Mouse (Mus musculus) lung, embryonic 15.5 days (tissue): ENCODE measurements at regions not wholly inside any gene's neighbourhood (a gene's known extent, or its start where the extent isn't known, plus 50 kb on each side); places are given as distances from the start of the nearest gene placed in this dataset.
A peak's percentile ranks its signal among the peaks of the same experiment; 100 is the strongest.

Experiments used
- ATAC-seq: fragments of 200-750 bp; cut with Nextera tagmentation; 2 replicates; pipeline ENCODE4 v1.8.0; 2017; ENCODE audit warnings: moderate number of reproducible peaks, borderline replicate concordance; ENCODE audit not compliant: low FRiP score, low TSS enrichment; ENCODE audit errors: extremely low read depth
- H3K27ac ChIP-seq: fragments of 300-500 bp; sonication (generic); 2 replicates; pipeline ENCODE4 v1.5.1; 2015; ENCODE audit warnings: moderate library complexity, mild to moderate bottlenecking, inconsistent platforms
- H3K27me3 ChIP-seq: fragments of 300-500 bp; sonication (generic); 2 replicates; pipeline ENCODE4 v1.6.1; 2015; ENCODE audit warnings: inconsistent platforms
- H3K36me3 ChIP-seq: fragments of 300-500 bp; sonication (generic); 2 replicates; pipeline ENCODE4 v1.6.1; 2015; ENCODE audit warnings: inconsistent platforms
- H3K4me1 ChIP-seq: fragments of 300-500 bp; sonication (generic); 2 replicates; pipeline ENCODE4 v1.6.1; 2015; ENCODE audit warnings: inconsistent platforms
- H3K4me2 ChIP-seq: fragments of 300-500 bp; sonication (generic); 2 replicates; pipeline ENCODE4 v1.6.1; 2015; ENCODE audit warnings: inconsistent platforms, mild to moderate bottlenecking, moderate library complexity
- H3K4me3 ChIP-seq: fragments of 300-500 bp; sonication (generic); 2 replicates; pipeline ENCODE4 v1.5.1; 2015; ENCODE audit warnings: mild to moderate bottlenecking, inconsistent platforms
- H3K9ac ChIP-seq: fragments of 300-500 bp; sonication (generic); 2 replicates; pipeline ENCODE4 v1.6.1; 2015; ENCODE audit warnings: inconsistent platforms
- H3K9me3 ChIP-seq: fragments of 300-500 bp; sonication (generic); 2 replicates; pipeline ENCODE4 v1.6.1; 2016; ENCODE audit warnings: inconsistent platforms
- WGBS: fragments of 180-500 bp; shearing (Covaris S2); methylation state at CpG from one replicate; pipeline ENCODE4 v1.1.7; 2015; 5-methylcytosine and 5-hydroxymethylcytosine counted together

GRCm38 (mm10) chr6:148564146-148564545, 120.0 kb upstream of the Tmtc1 start:
- Histone ChIP-seq H3K9me3 (no peaks in the 10 kb centered on the region), H3K27me3 (no peaks in the 10 kb centered on the region), H3K27ac (no peak overlapping the region), H3K36me3 (no peaks in the 10 kb centered on the region), H3K9ac (no peak overlapping the region), H3K4me1 (0 out of 2 replicates have a peak, but pooled peaks cover 3% of the 10 kb centered on the region), H3K4me2 (no peak overlapping the region), H3K4me3 (no peak overlapping the region)
- ATAC-seq = no peak
- 83% methylated on average over 2 of the region's 2 CpGs for WGBS

- H3K27me3 ChIP-seq = no peaks in the 10 kb centered on the region
- H3K4me2 ChIP-seq = no peak overlapping the region
- H3K36me3 ChIP-seq = no peaks in the 10 kb centered on the region
- H3K27ac ChIP-seq = no peak overlapping the region
- H3K9ac ChIP-seq = no peak overlapping the region
- no peaks in the 10 kb centered on the region for H3K9me3 ChIP-seq
- H3K4me1 ChIP-seq = peaks cover 3% of the 10 kb centered on the region; the same call in 1 of the 2 replicates
- no peak for ATAC-seq
- 25% methylated on average over 2 of the region's 2 CpGs for WGBS
- no peak overlapping the region for H3K4me3 ChIP-seq
Measured at GRCm38 (mm10) chr6:148562206-148562708, 118.1 kb upstream of the Tmtc1 start.

GRCm38 (mm10) chr6:148556484-148556871, 112.3 kb upstream of the Tmtc1 start:
- Histone ChIP-seq H3K9me3 (no peaks in the 10 kb centered on the region), H3K36me3 (no peaks in the 10 kb centered on the region), H3K4me3 (no peak overlapping the region), H3K27ac (peak overlapping the region; percentile 89), H3K4me2 (no peak overlapping the region), H3K9ac (no peak overlapping the region), H3K27me3 (no peaks in the 10 kb centered on the region), H3K4me1 (peaks cover 11% of the 10 kb centered on the region)
- 55% methylated on average over 2 of the region's 2 CpGs for WGBS
- ATAC-seq = no peak; the same call in 1 of the 2 replicates

- ATAC-seq = peak; percentile 67; the same call in 1 of the 2 replicates
Measured at GRCm38 (mm10) chr6:148555651-148556483, 111.7 kb upstream of the Tmtc1 start.

GRCm38 (mm10) chr6:148554463-148554862, 110.3 kb upstream of the Tmtc1 start:
- H3K4me1 ChIP-seq = peaks cover 11% of the 10 kb centered on the region
- H3K4me2 ChIP-seq = no peak overlapping the region
- H3K27me3 ChIP-seq = no peaks in the 10 kb centered on the region
- WGBS = 91% methylated on average over 3 of the region's 3 CpGs
- ATAC-seq = no peak
- H3K9me3 ChIP-seq = no peaks in the 10 kb centered on the region
- H3K36me3 ChIP-seq = no peaks in the 10 kb centered on the region
- no peak overlapping the region for H3K4me3 ChIP-seq
- no peak overlapping the region for H3K27ac ChIP-seq
- H3K9ac ChIP-seq = no peak overlapping the region

More at GRCm38 (mm10) chr6:148555651-148556483, 111.7 kb upstream of the Tmtc1 start:
- peak overlapping the region; percentile 89 for H3K27ac ChIP-seq
- H3K9ac ChIP-seq = no peak overlapping the region
- no peak overlapping the region for H3K4me3 ChIP-seq
- H3K27me3 ChIP-seq = no peaks in the 10 kb centered on the region
- H3K9me3 ChIP-seq = no peaks in the 10 kb centered on the region
- peaks cover 11% of the 10 kb centered on the region for H3K4me1 ChIP-seq
- H3K4me2 ChIP-seq = no peak overlapping the region
- no peaks in the 10 kb centered on the region for H3K36me3 ChIP-seq
- WGBS = 50% methylated on average over 5 of the region's 5 CpGs

- no peak overlapping the region for H3K27ac ChIP-seq
- no peak for ATAC-seq
- WGBS = 71% methylated on average over 5 of the region's 5 CpGs
Measured at GRCm38 (mm10) chr6:148553616-148554015, 109.4 kb upstream of the Tmtc1 start.

GRCm38 (mm10) chr6:148551097-148551496, 106.9 kb upstream of the Tmtc1 start:
- no peak for ATAC-seq
- Histone ChIP-seq H3K27ac (no peak overlapping the region), H3K4me1 (peaks cover 6% of the 10 kb centered on the region; the same call in 1 of the 2 replicates), H3K9me3 (no peaks in the 10 kb centered on the region), H3K36me3 (no peaks in the 10 kb centered on the region), H3K27me3 (no peaks in the 10 kb centered on the region), H3K4me2 (no peak overlapping the region), H3K4me3 (no peak overlapping the region), H3K9ac (no peak overlapping the region)
- 38% methylated on average over 3 of the region's 3 CpGs for WGBS

More at GRCm38 (mm10) chr6:148553616-148554015, 109.4 kb upstream of the Tmtc1 start:
- no peak overlapping the region for H3K4me2 ChIP-seq
- no peaks in the 10 kb centered on the region for H3K9me3 ChIP-seq
- no peak overlapping the region for H3K4me3 ChIP-seq
- peaks cover 11% of the 10 kb centered on the region for H3K4me1 ChIP-seq
- H3K36me3 ChIP-seq = no peaks in the 10 kb centered on the region
- H3K9ac ChIP-seq = no peak overlapping the region
- no peaks in the 10 kb centered on the region for H3K27me3 ChIP-seq

GRCm38 (mm10) chr6:148548138-148548778, 104.1 kb upstream of the Tmtc1 start:
- no peak overlapping the region for H3K4me2 ChIP-seq
- H3K36me3 ChIP-seq = no peaks in the 10 kb centered on the region
- H3K9ac ChIP-seq = no peak overlapping the region
- ATAC-seq = peak; percentile 54; the same call in 1 of the 2 replicates
- H3K4me3 ChIP-seq = no peak overlapping the region
- no peak overlapping the region for H3K27ac ChIP-seq
- no peaks in the 10 kb centered on the region for H3K9me3 ChIP-seq
- no peaks in the 10 kb centered on the region for H3K4me1 ChIP-seq
- WGBS = 36% methylated on average over 2 of the region's 2 CpGs
- no peaks in the 10 kb centered on the region for H3K27me3 ChIP-seq

GRCm38 (mm10) chr6:148543047-148543446, 98.9 kb upstream of the Tmtc1 start:
- Histone ChIP-seq H3K4me2 (no peak overlapping the region), H3K4me3 (no peak overlapping the region), H3K4me1 (no peaks in the 10 kb centered on the region; the same call in 1 of the 2 replicates), H3K9me3 (no peaks in the 10 kb centered on the region), H3K27ac (no peak overlapping the region), H3K9ac (no peak overlapping the region), H3K36me3 (no peaks in the 10 kb centered on the region), H3K27me3 (no peaks in the 10 kb centered on the region)
- WGBS = 51% methylated on average over 3 of the region's 3 CpGs
- ATAC-seq = no peak

GRCm38 (mm10) chr6:148541981-148542380, 97.8 kb upstream of the Tmtc1 start:
- WGBS = 69% methylated on average over 2 of the region's 2 CpGs
- ATAC-seq = no peak

GRCm38 (mm10) chr6:148539207-148539960, 95.2 kb upstream of the Tmtc1 start:
- ATAC-seq = no peak
- no peaks in the 10 kb centered on the region; the same call in 1 of the 2 replicates for H3K4me1 ChIP-seq
- whole genome bisulfite sequencing = 47% methylated on average over 4 of the region's 4 CpGs
- H3K9me3 ChIP-seq = no peaks in the 10 kb centered on the region
- H3K27me3 ChIP-seq = no peaks in the 10 kb centered on the region
- no peak overlapping the region for H3K4me2 ChIP-seq
- H3K9ac ChIP-seq = no peak overlapping the region
- H3K36me3 ChIP-seq = no peaks in the 10 kb centered on the region
- no peak overlapping the region for H3K4me3 ChIP-seq
- H3K27ac ChIP-seq = no peak overlapping the region

More at GRCm38 (mm10) chr6:148541981-148542380, 97.8 kb upstream of the Tmtc1 start:
- Histone ChIP-seq H3K9me3 (no peaks in the 10 kb centered on the region), H3K27ac (no peak overlapping the region), H3K36me3 (no peaks in the 10 kb centered on the region), H3K9ac (no peak overlapping the region), H3K4me1 (no peaks in the 10 kb centered on the region; the same call in 1 of the 2 replicates), H3K4me2 (no peak overlapping the region), H3K27me3 (no peaks in the 10 kb centered on the region), H3K4me3 (no peak overlapping the region)
